Mouse (Mus musculus): ENCODE data around the gene Nckipsd. TPM values are rescaled to one million over a fixed set of nuclear protein-coding genes. Genes with fewer than 3 reads are reported as not detected.

Gene Nckipsd
- 5.2 TPM for polyA plus RNA-seq (2017; shearing (Covaris generic))

DNA sequence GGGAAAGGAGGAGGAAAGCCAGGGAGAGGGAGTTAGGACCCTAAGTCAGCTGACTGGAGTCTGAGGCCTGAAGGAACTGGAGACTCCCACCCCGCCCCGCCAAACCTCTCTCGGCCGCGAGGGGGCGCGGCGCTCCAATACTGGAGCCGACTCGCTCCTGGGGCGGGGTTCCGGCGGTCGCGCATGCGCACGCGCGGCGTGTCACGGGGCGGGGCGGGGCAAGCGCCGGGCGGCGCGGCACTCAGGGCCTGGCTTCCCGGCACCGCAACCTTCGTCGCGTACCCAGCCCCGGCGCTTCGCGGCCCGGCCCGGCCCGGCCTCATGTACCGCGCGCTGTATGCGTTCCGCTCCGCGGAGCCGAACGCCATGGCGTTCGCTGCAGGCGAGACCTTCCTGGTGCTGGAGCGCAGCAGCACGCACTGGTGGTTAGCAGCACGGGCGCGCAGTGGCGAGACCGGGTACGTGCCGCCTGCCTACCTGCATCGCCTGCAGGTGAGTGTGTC lies at the start of gene Nckipsd:
Nckipsd (plus strand) TSS at position 206 of the 503 bp plus-strand sequence.

DNA sequence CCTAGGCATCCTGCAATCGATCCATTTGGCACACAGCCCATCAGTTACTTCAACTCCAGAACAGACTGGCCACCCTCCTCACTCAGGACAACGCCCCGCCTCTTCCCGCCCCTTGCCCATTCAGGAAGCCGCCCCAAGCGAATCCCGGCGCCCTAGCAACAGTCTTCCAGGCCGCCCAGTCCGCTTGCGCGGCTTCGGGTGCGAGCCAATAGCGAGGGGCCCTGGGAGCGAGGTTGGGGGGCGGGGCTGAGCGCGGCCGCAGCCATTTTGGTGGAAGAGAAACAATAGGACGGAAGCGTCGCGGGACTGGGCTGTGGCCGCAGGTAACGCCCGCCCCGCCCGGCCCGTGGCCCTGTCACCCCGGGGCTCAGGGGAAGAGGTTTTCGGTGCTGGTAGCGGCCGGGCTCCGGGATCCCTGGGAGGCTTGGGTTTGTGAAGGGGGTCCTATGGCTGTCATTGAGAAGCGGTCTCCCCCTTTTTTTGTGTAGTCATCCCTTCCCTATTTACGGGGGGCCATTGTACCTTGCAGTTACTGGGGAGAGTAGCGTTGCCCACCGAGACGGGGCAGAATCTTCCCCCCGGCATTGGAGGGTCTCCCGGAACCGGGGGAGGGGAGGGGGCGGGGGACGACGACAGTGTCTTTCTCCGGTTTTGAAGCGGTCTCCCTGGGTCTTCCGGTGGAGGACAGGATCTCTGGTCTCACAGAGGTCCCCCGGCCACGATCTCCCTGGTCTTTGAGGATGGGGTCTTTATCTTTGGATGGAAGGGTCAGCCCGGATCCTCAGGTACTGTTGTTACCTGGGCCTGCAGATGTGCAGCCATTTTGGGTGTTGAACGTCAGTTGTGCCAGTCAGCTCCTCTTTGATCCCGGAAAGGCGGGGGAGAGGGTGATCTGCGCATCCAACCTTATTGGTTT lies 24.4 kb upstream of the Nckipsd start, which contains the start of gene Ip6k2:
Ip6k2 (plus strand) TSS at position 249 of the 916 bp plus-strand sequence.

DNA sequence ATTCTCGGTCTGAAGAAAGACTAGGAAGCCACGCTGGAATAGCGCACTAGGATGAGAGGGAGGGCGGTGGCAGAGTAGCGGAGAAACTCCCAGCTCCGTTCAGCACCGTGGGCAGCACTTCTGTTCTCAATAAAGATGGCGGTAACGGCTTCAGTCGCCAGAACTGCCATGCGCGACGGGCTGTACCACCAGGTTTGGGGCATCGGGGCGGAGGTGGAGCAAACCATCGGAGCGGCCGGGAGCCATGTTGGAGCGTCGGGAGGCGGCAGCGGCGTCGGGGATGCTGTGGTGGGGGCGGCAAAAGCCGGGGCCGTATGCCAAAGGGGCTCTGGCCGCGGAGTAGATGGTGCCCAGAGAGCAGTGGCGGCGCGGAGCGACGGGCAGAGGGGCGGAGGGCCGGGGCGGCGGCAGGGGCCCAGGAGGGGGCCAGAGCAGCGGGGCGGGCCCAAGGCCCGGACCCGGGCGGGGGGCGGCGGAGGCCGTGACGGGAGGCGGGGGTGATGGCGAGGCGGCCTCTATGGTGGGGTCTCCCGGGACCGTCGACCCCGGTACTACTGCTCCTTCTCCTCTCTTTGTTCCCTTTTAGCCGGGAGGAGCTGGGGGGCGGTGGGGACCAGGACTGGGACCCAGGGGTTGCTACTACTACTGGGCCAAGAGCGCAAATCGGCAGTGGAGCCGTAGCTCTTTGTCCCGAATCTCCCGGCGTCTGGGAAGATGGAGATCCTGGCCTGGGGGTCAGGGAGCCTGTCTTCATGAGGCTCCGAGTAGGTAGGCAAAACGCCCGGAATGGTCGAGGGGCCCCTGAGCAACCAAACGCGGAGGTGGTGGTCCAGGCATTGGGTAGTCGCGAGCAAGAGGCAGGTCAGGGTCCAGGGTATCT lies 17.9 kb downstream of the Nckipsd start, which contains the start of gene Celsr3:
Celsr3 (plus strand) TSS at position 501 of the 880 bp plus-strand sequence.

DNA sequence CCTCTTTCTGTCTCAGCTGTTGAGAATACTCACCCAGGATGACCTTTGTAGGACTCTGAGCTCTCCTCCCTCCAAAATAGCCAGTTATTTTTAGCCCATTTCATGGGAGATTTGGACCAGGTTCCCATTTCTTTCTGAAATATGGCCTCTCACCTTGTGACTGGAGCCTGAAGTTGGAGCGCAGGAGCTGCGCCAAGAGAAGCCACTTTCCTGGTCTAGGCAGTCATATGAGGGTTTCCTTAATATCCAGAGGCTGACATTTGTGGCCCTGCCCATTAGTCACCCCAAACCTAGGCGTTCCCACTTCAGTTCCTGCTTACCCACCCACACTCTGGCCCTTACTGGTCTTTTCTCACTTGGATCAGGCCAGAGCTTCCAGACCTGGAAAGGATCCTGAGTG lies 44.8 kb downstream of the Nckipsd start, which contains the start of gene Slc26a6:
Slc26a6 (plus strand) TSS at position 308 of the 400 bp plus-strand sequence.

Other genes starting within 250 kb of the Nckipsd start
- 103 TPM for gene Impdh2, start 248.1 kb upstream of the Nckipsd start, polyA plus RNA-seq (2017; shearing (Covaris generic))
- gene Ndufaf3, start 240.9 kb upstream of the Nckipsd start, polyA plus RNA-seq (2017; shearing (Covaris generic)) = 79.9 TPM
- 158 TPM for gene Dalrd3, start 238.5 kb upstream of the Nckipsd start, polyA plus RNA-seq (2017; shearing (Covaris generic))
- 99.9 TPM for gene Wdr6, start 229.6 kb upstream of the Nckipsd start, polyA plus RNA-seq (2017; shearing (Covaris generic))
- gene P4htm, start 210.7 kb upstream of the Nckipsd start, polyA plus RNA-seq (2017; shearing (Covaris generic)) = 16.5 TPM
- 72.9 TPM for gene Arih2, start 159.0 kb upstream of the Nckipsd start, polyA plus RNA-seq (2017; shearing (Covaris generic))
- gene Slc25a20, start 146.3 kb upstream of the Nckipsd start, polyA plus RNA-seq (2017; shearing (Covaris generic)) = 57.1 TPM
- gene Prkar2a, start 119.1 kb upstream of the Nckipsd start, polyA plus RNA-seq (2017; shearing (Covaris generic)) = 3.2 TPM
- gene Ip6k2, start 24.6 kb upstream of the Nckipsd start, polyA plus RNA-seq (2017; shearing (Covaris generic)) = 21.2 TPM
- 0.06 TPM for gene Celsr3, start 18.0 kb downstream of the Nckipsd start, polyA plus RNA-seq (2017; shearing (Covaris generic))
- gene Slc26a6, start 44.9 kb downstream of the Nckipsd start, polyA plus RNA-seq (2017; shearing (Covaris generic)) = 19.5 TPM
- not detected for gene Tmem89, start 106.3 kb downstream of the Nckipsd start, polyA plus RNA-seq (2017; shearing (Covaris generic))
- 346 TPM for gene Uqcrc1, start 128.3 kb downstream of the Nckipsd start, polyA plus RNA-seq (2017; shearing (Covaris generic))
- gene Col7a1, start 145.2 kb downstream of the Nckipsd start, polyA plus RNA-seq (2017; shearing (Covaris generic)) = 0.95 TPM
- not detected for gene Ucn2, start 177.6 kb downstream of the Nckipsd start, polyA plus RNA-seq (2017; shearing (Covaris generic))
- gene Pfkfb4, start 183.4 kb downstream of the Nckipsd start, polyA plus RNA-seq (2017; shearing (Covaris generic)) = 5.7 TPM
- 4,784 TPM for gene Shisa5, start 230.2 kb downstream of the Nckipsd start, polyA plus RNA-seq (2017; shearing (Covaris generic))